Mouse (Mus musculus) forebrain, embryonic 10.5 days (tissue): Measurements from ENCODE around the gene Olfr1086. TPM values are rescaled to one million over a fixed set of nuclear protein-coding genes. Genes with fewer than 3 reads are reported as not detected.
"Not testable (repeated sequence)": the region's sequence is repeated elsewhere in the genome, so short reads cannot be mapped to it uniquely, and the experiment has no call there.

Experiments used
- DNase-seq: peaks from one replicate; pipeline ENCODE4 v3.0.0-alpha.2; 2017; ENCODE audit warnings: low spot score; ENCODE audit errors: extremely low spot score
- H3K27ac ChIP-seq: fragments of 300-500 bp; sonication (generic); 2 replicates; pipeline ENCODE4 v1.5.1; 2016; ENCODE audit warnings: mild to moderate bottlenecking
- H3K27me3 ChIP-seq: fragments of 300-500 bp; sonication (generic); 2 replicates; pipeline ENCODE4 v1.6.1; 2016; ENCODE audit warnings: mild to moderate bottlenecking; ENCODE audit not compliant: poor library complexity, severe bottlenecking
- H3K36me3 ChIP-seq: fragments of 300-500 bp; sonication (generic); replicated peaks from 2 replicates; pipeline ENCODE4 v1.6.1; 2016; ENCODE audit warnings: mild to moderate bottlenecking, moderate library complexity
- H3K4me1 ChIP-seq: fragments of 300-500 bp; sonication (generic); 2 replicates; pipeline ENCODE4 v1.6.1; 2016
- H3K4me3 ChIP-seq: fragments of 300-500 bp; sonication (generic); 2 replicates; pipeline ENCODE4 v1.5.1; 2016; ENCODE audit warnings: mild to moderate bottlenecking, moderate library complexity
- H3K9me3 ChIP-seq: fragments of 300-500 bp; sonication (generic); 2 replicates; pipeline ENCODE4 v1.6.1; 2016; ENCODE audit warnings: mild to moderate bottlenecking, moderate library complexity
- WGBS: fragments of 180-500 bp; shearing (Covaris S2); methylation state at CpG from one replicate; pipeline ENCODE4 v1.1.7; 2016; 5-methylcytosine and 5-hydroxymethylcytosine counted together
- polyA plus RNA-seq: library from polyadenylated mRNA; unstranded; fragments of >200 nt; fragmentation: Nextera tagmentation; extraction: Ambion mirVana; gene quantifications from 2 replicates; pipeline ENCODE4 v1.2.1, GENCODE M21; 2016

The Olfr1086 gene
- polyA plus RNA-seq: not detected in 2 replicates

- Histone ChIP-seq H3K4me3 (no peak within 1 kb of the TSS), H3K27ac (no peak within 1 kb of the TSS), H3K4me1 (no peaks in the 10 kb centered on the region), H3K36me3 (no peaks in the 10 kb centered on the region), H3K27me3 (no peaks in the 10 kb centered on the region), H3K9me3 (no peaks in the 10 kb centered on the region)
- no peak for DNase-seq
- 80% methylated on average over 2 of the region's 2 CpGs for WGBS
Observed at GRCm38 (mm10) chr2:86679992-86680391, at the start of gene Olfr1086. Gene Olfr1086, minus strand, starts transcription at chr2:86680092.

- no peak for DNase-seq
- Histone ChIP-seq H3K27me3 (no peaks in the 10 kb centered on the region), H3K27ac (no peak within 1 kb of the TSS), H3K36me3 (no peaks in the 10 kb centered on the region), H3K4me3 (no peak within 1 kb of the TSS), H3K4me1 (no peaks in the 10 kb centered on the region), H3K9me3 (no peaks in the 10 kb centered on the region)
Observed at GRCm38 (mm10) chr2:86698295-86698694, 18.4 kb upstream of the Olfr1086 start, which contains the start of gene Olfr1087. Gene Olfr1087, minus strand, starts transcription at chr2:86698395.

GRCm38 (mm10) chr2:86661919-86662318 is 18.0 kb downstream of the Olfr1086 start, which contains the start of gene Olfr1085:
Gene Olfr1085, minus strand, starts transcription at chr2:86662019.
- no peak within 1 kb of the TSS for H3K27ac ChIP-seq
- 42% methylated on average over 1 of the region's 1 CpGs for WGBS
- H3K4me3 ChIP-seq: no peak within 1 kb of the TSS
- no peaks in the 10 kb centered on the region for H3K27me3 ChIP-seq
- no peaks in the 10 kb centered on the region for H3K9me3 ChIP-seq
- no peaks in the 10 kb centered on the region for H3K4me1 ChIP-seq
- no peak for DNase-seq
- H3K36me3 ChIP-seq: no peaks in the 10 kb centered on the region

- WGBS: 87% methylated on average over 1 of the region's 1 CpGs
- H3K27me3 ChIP-seq, H3K27ac ChIP-seq, H3K4me3 ChIP-seq, H3K36me3 ChIP-seq, H3K4me1 ChIP-seq, DNase-seq, H3K9me3 ChIP-seq: not testable (repeated sequence)
Observed at GRCm38 (mm10) chr2:86639625-86640024, 40.3 kb downstream of the Olfr1086 start, which contains the start of gene Olfr1084. Gene Olfr1084, minus strand, starts transcription at chr2:86639725.

Other genes starting within 250 kb of the Olfr1086 start
- not detected in 2 replicates for gene Olfr1065, start 229.5 kb downstream of the Olfr1086 start, polyA plus RNA-seq
- gene Olfr1066, start 223.8 kb downstream of the Olfr1086 start, polyA plus RNA-seq: not detected in 2 replicates
- gene Olfr228, start 192.7 kb downstream of the Olfr1086 start, polyA plus RNA-seq: not detected in 2 replicates
- gene Olfr1076, start 171.6 kb downstream of the Olfr1086 start, polyA plus RNA-seq: not detected in 2 replicates
- gene Olfr1079, start 137.6 kb downstream of the Olfr1086 start, polyA plus RNA-seq: not detected in 2 replicates
- gene Olfr1080, start 121.9 kb downstream of the Olfr1086 start, polyA plus RNA-seq: not detected in 2 replicates
- not detected in 2 replicates for gene Olfr1082, start 81.1 kb downstream of the Olfr1086 start, polyA plus RNA-seq
- gene Olfr1084, start 40.4 kb downstream of the Olfr1086 start, polyA plus RNA-seq: not detected in 2 replicates
- gene Olfr1085, start 18.1 kb downstream of the Olfr1086 start, polyA plus RNA-seq: not detected in 2 replicates
- not detected in 2 replicates for gene Olfr1087, start 18.3 kb upstream of the Olfr1086 start, polyA plus RNA-seq
- not detected in 2 replicates for gene Olfr1089, start 53.6 kb upstream of the Olfr1086 start, polyA plus RNA-seq
- not detected in 2 replicates for gene Olfr1090, start 78.9 kb upstream of the Olfr1086 start, polyA plus RNA-seq
- gene Olfr1093, start 102.4 kb upstream of the Olfr1086 start, polyA plus RNA-seq: not detected in 2 replicates
- not detected in 2 replicates for gene Olfr141, start 129.9 kb upstream of the Olfr1086 start, polyA plus RNA-seq
- not detected in 2 replicates for gene Olfr1094, start 144.6 kb upstream of the Olfr1086 start, polyA plus RNA-seq
- not detected in 2 replicates for gene Olfr1095, start 171.6 kb upstream of the Olfr1086 start, polyA plus RNA-seq
- not detected in 2 replicates for gene Gm13723, start 194.7 kb upstream of the Olfr1086 start, polyA plus RNA-seq
- not detected in 2 replicates for gene Olfr1097, start 212.1 kb upstream of the Olfr1086 start, polyA plus RNA-seq
- not detected in 2 replicates for gene Olfr1098, start 244.5 kb upstream of the Olfr1086 start, polyA plus RNA-seq